Mouse (Mus musculus) kidney, adult 8-10 months (tissue): ENCODE measurements around the gene Srarp.
A peak's percentile ranks its signal among the peaks of the same experiment; 100 is the strongest.

Experiments used
- DNase-seq, 2 experiments: peaks; one replicate each; pipeline ENCODE4 v3.0.0; 2022

Gene Srarp

DNA sequence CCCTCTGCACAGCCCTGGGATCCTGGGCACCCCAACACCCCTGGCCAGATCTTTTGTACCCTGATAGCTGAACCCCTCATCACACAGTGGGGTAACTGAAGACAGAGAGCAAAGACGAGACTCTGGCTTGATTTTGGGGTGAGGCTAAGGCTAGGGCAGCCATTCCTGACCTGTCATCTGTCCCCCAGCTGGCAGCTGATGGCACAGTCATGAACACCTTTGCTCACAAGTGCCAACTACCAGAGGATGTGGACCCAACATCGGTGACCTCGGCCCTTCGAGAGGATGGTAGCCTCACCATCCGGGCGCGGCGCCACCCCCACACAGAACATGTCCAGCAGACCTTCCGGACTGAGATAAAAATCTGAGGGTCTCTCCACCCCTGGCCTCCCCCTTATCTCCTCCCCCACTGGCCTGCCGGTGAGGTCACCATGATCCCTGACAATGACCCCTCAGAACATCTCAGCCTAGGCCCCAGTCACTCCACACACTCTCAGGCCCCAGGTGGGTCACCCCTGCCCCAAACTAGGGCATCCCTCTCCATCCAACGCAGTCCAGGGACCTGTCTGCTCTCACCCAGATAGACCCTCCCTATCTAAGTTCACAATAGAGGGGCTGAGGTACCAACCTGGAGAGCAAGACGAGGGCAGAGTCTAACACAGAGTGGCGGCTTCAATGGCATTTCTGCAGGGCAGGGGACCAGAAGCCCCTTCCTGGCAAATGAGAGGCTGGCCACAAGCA, 12.0 kb downstream of the Srarp start:
- no peak for DNase-seq

GRCm38 (mm10) chr4:141423288-141423687, 12.6 kb downstream of the Srarp start:
- no peak for DNase-seq

DNA sequence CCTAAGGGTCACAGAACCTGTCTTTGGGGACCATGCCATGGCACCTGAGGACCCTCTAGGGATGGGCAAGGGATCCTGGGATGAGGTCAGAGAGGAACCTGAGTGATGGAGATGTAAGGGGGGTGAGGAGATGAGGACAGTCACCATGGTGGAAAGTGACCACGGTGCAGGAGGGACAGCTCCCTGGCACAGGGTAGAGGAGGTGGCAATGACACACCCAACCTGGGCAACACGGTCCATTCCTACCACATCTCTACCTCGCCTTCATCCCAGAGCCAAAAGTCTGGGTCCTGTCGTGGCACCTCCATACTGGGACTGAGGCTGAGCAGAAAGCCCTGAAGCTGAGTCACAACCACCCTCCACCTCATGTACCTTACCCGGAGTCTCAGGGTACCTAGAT, 13.1 kb downstream of the Srarp start:
- DNase-seq = no peak

DNA sequence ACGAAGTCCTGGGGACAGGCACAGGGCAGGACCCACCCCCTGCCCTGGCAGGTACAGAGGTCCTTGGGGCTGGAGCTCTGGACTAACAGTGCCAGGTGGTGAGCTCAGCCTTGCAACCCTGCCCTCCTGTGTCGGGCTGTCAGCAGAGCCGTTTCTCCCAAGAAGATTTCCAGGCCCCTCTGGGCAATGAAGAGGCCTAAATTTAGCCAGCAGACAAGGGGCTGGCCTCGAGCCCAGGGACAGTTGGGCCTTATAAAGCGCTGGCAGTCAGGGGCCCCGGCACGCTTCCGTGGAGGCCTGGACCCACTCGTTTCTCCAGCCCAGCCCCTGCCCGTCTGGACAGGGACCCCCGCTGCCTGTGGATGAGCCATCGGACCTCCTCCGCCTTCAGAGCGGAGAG, 14.5 kb downstream of the Srarp start:
- DNase-seq = no peak

GRCm38 (mm10) chr4:141420886-141421285, 15.0 kb downstream of the Srarp start:
- no peak for DNase-seq

DNA sequence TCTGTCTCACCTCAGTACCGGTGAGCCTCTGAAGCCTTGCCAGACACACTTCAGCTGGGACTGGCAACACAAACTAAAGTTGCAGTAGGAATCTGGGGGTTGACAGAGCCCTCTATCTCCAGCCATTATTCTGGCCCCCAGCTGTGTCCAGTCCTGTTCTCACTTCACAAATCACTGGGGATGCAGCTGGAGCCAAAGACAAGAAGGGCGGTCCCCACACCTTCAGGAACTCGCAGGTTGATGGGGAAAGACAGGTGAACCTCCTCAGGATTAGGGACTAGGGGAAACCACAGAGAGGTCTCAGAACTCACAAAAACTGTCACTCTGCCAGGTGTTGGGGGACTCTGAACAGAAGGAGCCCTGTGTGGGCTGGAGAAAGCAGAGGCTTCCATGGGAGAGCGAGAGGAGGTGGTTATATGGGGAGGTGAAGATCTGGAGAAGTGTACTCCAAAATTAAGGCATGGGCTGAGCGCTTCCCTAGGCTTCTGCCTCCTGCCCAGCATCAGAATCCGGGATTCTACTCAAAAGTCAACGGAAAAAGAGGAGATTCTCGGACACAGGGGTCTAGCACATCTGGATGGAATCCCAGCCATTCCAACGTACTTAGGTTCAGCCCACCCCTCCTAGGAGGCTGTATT, 15.6 kb downstream of the Srarp start, which contains the start of gene Hspb7:
TSS of gene Hspb7 (plus strand) at position 588 of the 638 bp plus-strand sequence.
- DNase-seq = no peak

DNA sequence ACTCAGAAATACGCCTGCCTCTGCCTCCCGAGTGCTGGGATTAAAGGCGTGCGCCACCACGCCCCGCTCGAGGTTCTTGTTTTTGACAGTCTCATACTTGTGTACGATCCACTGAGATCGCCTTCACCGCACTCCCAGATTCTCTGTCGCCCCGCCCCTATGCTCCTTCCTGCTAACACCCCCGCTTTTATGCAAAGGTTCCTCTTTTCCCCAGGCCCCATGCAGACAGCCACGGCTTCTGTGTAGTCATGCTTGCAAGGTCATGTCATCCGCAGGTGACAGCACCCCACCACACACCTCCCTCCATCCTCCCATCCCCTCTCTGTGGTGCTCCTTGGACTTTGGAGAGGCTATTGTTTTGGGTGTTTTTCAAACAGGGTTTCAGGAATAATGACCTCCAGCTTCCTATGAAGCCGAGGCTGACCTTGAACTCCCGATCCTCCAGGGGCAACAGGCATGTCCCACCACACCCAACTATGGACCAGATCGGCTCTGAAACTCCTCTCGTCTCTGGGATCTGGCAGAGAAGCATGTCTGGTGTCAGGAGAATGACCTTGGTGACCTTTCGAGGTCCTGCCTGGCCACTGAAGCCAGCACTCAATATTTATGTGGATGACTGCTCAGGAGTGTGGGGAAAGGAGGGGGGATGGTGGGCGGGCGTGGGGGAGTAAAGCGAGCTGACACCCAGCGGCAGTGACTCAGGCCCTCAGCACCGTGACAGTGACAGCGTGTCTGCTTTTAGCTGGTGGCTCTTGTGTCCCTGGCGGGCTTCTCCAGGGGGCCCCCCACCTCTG, 16.3 kb downstream of the Srarp start:
- DNase-seq = no peak

DNA sequence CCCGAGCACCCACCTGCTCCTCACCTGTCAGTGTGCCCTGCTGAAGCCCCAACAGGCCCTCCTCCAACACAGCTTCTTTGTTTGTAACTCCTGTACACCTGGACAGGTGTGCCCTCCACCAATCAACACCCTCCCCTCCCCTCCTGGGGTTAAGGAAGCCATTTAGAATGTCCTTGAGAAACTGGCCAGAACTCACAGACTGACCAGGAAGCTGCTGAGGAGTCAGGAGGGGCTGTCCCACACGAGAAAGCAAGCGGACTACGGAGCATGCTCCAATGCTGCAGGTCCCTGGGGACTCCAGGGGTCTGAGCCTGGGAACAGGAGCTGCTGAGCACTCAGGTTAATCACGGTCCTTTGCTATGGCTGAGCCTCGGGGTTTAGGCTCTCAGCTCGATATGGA, 20.0 kb downstream of the Srarp start, which contains the start of gene Clcnkb:
TSS of gene Clcnkb (minus strand) at position 91 of the 400 bp plus-strand sequence.
- peak; percentile 46 to 82 for DNase-seq

DNA sequence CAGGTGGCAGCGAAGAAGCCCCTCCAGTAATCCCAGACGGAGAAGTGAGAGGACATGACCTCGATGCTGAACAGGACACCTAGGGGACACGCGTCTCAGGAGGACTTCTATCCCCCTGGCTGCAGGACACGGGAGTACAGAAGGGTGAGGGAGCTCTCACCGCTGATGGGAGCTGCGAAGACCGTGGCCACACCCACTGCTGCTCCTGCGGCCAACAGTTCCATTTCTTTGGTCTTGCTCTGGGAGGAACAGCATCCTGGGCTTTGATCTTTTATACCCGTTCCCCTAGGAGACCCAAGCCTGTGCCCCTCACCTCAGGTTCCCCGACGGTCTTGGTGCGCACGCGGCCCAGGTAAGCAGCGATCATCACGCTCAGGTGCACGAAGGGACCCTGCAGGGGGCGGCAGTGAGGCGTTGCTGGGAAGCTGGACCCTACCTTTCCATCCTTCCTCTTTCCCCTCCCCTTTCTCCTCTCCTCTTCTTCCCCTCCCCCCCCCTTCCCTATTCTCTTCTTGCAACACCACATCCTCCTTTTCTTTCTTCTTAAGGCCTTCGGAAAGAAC, 24.4 kb downstream of the Srarp start:
- no peak for DNase-seq

- DNase-seq = no peak
Observed at GRCm38 (mm10) chr4:141408577-141408976, 27.3 kb downstream of the Srarp start.

- DNase-seq = peak; percentile 54 to 55
Observed at GRCm38 (mm10) chr4:141406516-141407299, 29.2 kb downstream of the Srarp start.

DNA sequence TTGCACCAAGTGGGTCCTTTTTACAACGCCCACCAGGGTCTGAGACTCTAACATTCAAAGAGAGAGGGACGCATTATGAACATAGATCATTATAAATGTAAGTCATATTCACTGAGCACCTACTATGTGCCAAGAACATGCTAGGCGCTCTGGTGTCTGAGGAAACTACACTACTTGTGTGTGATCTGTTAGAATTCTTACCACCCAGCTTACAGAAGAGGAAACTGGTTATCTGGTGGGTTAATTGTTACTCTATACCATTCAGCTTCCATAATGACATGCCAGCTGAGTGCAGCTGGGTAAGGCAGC, 30.6 kb downstream of the Srarp start:
- no peak for DNase-seq

- DNase-seq = peak; percentile 79 to 91
Observed at GRCm38 (mm10) chr4:141404518-141405313, 31.2 kb downstream of the Srarp start.

DNA sequence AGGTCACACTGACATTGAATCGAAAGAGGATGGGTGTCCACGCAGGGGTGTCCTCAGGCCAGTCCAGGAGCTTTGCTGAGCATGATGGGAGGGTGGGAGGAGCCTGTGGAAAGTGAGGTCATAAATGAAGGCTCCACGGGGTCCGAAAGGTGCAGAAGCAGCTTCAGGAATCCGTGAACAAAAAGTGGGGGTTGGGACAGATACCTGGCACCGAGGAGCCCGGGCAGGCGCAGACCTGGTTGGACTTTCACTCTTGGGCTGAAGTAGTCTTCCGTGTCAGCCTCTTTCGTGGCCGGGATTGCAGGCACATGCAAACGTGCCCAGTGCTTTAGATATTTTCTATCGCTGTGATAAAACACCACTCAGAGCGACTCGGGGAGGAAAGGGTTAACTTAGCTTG, 35.7 kb downstream of the Srarp start:
- peak; percentile 77 to 79 for DNase-seq

GRCm38 (mm10) chr4:141398545-141398944, 37.4 kb downstream of the Srarp start, which contains the start of gene Clcnka:
TSS of gene Clcnka (minus strand) at chr4:141398724.
- DNase-seq = peak; percentile 59 to 70

- DNase-seq = no peak
Observed at GRCm38 (mm10) chr4:141397861-141398260, 38.0 kb downstream of the Srarp start.

DNA sequence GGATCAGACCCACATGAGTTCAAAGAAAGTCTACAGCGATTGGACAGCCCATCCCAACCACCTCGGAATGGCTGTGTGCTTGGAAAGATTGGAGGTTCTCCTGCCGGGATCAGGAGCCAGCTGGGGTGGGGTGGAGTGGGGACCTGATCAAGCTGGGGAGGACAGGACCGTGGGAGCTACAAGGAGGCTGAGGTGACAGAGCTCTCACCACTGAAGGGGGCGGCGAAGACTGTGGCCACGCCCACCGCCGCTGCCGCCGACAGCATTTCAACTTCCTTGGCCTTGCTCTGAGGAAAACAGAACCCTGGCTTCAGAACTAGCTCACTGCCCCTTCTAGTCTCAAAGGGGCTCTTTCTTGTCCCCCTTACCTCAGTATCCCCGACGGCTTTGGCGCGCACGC, 41.2 kb downstream of the Srarp start:
- no peak for DNase-seq

- DNase-seq = no peak
Observed at GRCm38 (mm10) chr4:141391293-141391692, 44.6 kb downstream of the Srarp start.

DNA sequence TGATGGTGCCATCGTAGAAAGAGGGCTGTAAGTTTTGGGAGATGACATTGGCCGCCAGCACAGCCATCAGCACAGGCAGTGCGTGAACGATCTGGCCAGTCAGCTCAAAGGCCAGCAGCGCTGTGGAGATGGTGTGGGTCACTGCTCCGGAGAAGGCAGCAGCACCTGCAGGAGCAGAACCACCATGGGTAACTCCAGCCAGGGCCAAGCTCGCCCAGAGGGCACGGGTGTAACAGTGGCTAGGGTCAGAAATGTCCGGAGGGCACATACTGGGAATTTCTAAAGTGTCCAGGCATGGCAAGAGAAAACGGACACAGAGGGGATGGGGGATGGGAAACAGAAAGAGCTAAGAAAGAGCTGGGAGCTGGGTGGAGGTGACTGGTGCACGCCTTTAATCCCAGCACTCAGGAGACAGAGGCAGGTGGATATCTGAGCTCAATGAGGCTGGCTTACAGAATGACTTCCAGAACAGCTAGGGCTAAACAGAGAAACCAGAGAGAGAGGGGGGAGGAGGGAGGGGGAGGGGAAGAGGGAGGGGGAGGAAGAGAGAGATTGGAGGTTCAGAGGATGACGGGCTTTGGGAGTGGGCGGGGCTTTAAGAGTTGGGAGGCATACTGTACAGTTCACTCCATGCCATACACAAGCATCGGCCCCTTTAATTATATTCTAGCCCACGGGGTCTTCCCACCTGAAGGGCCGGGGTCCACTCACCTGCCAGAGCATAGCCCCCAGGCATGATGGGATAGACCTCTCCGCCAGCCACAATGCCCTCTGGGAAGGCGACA, 46.3 kb downstream of the Srarp start:
- no peak for DNase-seq

GRCm38 (mm10) chr4:141387933-141388332, 48.0 kb downstream of the Srarp start:
- DNase-seq = no peak
